Mouse (Mus musculus): ENCODE results near the gene Lin7b.
A peak's percentile ranks its signal among the peaks of the same experiment; 100 is the strongest.
"Not testable (repeated sequence)": the region's sequence is repeated elsewhere in the genome, so short reads cannot be mapped to it uniquely, and the experiment has no call there.

The Lin7b gene

GRCm38 (mm10) chr7:45395578-45396336 is 25.4 kb upstream of the Lin7b start, which contains the start of gene Snrnp70:
Gene Snrnp70, minus strand, starts transcription at chr7:45395742.
- peak; percentile 99 to 100 for DNase-seq (ENCODE audit: low spot score in 2 of 2)

- DNase-seq (ENCODE audit: low spot score in 2 of 2): peak in 1 of 2 experiments; percentile 26
Observed at GRCm38 (mm10) chr7:45395129-45395541, 24.8 kb upstream of the Lin7b start.

DNA sequence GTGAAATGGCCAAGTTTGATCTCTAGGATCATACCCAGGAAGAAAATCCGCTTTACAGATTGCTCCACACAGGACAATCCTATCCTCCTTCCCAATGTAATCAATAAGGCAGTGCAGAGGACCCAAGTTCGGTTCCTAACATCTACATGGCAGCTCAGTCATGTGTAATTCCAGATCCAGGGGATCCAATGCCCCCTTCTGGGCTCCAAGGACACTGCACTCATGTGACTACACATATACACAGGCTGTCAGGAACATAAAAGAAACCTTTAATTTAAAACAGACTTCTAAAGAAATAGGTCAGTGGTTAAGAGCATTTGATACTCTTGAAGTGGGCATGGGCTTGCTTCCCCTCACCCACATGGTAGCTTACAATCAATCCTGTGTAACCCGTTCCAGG is 15.7 kb upstream of the Lin7b start:
- no peak for DNase-seq (ENCODE audit: low spot score in 2 of 2)

GRCm38 (mm10) chr7:45376057-45376456 is 5.7 kb upstream of the Lin7b start:
- DNase-seq (ENCODE audit: low spot score in 2 of 2): no peak

- no peak for DNase-seq (ENCODE audit: low spot score in 2 of 2)
Observed at GRCm38 (mm10) chr7:45374620-45375019, 4.2 kb upstream of the Lin7b start.

- no peak for DNase-seq (ENCODE audit: low spot score in 2 of 2)
Observed at GRCm38 (mm10) chr7:45372371-45372770, 2.0 kb upstream of the Lin7b start.

DNA sequence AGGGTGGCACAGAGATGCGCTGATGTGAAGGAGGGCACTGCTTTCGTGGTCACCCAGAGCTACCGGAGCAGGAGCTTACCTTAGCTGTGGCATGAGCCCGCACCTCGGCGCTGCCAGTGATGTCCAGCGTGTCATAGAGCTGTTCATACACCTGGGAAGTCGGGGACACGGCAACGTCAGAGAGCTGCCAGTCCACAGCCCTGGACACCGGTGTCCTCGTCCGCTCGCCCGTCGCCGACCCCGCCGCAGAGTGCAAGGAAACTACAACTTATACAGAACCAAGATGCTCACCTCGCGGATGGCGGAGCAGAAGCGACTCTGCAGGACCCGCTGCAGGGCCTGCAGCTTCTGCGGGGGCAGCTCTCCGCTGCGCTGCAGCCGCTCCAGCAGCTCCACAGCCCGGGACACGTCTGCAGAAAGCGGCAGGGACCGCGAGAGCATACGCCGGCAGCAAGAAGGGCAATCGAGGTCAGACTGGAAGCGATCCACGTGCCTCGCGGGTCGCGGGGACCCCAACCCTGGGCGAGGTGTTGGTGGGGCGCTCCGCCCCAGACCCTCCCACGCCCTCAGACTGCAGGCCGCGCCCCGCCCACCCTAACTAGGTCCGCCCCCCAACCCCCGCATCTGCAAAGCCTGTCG is 428 bp downstream of the Lin7b start:
- DNase-seq (ENCODE audit: low spot score in 2 of 2): peak in 1 of 2 experiments; percentile 42

DNA sequence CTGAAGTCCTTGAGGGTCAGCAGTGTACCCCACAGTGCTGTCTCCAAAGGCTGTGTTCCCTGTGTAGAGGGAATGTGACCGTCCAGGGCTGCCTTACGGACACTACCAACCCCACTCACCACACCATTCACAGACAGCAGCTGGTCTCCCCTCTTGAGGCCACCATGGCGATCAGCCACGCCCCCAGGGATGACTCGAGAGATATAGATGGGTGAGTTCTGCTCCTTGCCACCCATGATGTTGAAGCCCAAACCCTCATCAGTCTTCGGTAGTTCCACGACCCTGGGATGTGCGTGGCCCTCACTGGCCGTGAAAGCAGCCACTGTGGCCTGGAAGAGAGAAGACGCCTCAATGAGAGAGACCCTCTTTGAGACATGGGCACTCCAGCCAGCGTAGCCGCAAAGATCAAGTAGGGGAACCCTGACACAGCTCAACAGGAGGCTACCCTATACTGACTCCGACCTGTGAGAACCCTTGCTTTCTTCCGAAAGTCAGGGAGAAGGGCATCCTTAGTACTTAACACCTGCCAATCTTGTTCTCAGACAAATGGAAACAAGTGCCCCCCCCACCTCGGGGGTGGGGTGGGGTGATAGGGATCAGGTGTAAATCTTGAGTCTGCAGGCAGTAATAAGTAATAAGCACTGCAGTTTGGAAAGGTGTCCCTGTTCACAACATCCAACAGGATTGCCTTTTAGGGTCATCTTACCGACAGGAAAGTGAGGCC is 1.2 kb downstream of the Lin7b start:
- peak in 1 of 2 experiments; percentile 24 for DNase-seq (ENCODE audit: low spot score in 2 of 2)

GRCm38 (mm10) chr7:45368178-45368577 is 2.2 kb downstream of the Lin7b start:
- DNase-seq (ENCODE audit: low spot score in 2 of 2): no peak

DNA sequence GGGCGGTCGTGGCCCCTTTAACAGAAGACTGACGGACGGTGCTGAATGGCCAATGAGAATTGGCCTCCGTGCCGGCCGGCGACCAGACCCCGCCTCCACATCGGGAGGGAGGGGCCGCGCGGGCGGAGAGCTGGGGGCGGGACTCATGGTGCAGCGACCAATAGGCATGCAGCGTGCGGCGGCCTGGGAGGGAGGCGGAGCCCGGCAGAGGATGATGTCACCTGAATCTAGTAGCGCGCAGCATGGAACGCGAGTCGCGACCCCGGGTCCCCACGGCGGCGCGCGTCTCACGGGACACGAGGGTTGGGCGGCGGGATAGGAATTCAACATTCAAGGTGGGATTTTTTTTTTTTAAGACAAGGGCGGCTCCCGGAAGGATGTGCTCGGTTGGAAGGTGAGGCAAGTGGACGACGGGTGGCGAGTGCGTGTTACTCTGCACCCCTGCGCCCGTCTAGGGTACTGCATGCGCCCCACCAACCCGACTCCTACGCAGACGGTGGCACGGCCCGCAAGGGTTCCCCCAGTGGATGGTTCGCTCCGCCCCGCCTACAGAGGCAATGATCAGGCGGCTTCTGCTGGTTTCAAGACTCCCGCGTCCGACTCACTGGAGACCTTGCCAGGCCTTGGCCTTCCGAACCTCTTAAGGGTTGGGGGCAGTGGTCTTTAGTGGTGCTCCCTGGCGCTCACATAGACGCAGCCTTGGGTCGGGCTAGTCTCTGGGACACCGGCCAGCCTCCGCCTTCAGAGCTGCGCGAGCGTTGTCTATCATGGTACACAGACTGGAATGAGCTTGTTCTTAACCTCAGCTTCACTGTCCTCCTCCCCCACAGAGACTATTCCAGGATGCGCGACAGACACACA is 3.1 kb downstream of the Lin7b start:
- DNase-seq (ENCODE audit: low spot score in 2 of 2): peak; percentile 97 to 98

DNA sequence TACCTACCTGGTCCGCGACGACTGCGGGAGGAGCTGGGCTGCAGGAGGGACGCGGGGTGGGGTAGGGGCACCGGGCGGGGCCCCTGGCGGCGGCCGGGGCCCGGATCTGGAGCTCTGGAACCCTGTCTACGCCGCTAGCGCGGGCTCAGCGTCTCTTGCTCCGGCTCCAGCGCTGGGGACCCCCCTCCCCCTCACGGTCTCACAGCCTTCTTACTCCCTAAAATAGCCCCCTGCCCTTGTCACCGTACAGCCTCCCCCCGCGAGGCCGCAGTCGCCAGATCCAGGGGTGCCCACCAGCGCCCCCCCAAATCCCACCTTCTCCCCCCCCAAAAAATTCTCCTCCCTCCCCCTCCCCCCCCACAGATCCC is 3.7 kb downstream of the Lin7b start, which contains the start of gene Ppfia3:
Gene Ppfia3 (minus strand): TSS at position 368 of the 368 bp plus-strand sequence.
- DNase-seq (ENCODE audit: low spot score in 2 of 2): peak in 1 of 2 experiments; percentile 44

DNA sequence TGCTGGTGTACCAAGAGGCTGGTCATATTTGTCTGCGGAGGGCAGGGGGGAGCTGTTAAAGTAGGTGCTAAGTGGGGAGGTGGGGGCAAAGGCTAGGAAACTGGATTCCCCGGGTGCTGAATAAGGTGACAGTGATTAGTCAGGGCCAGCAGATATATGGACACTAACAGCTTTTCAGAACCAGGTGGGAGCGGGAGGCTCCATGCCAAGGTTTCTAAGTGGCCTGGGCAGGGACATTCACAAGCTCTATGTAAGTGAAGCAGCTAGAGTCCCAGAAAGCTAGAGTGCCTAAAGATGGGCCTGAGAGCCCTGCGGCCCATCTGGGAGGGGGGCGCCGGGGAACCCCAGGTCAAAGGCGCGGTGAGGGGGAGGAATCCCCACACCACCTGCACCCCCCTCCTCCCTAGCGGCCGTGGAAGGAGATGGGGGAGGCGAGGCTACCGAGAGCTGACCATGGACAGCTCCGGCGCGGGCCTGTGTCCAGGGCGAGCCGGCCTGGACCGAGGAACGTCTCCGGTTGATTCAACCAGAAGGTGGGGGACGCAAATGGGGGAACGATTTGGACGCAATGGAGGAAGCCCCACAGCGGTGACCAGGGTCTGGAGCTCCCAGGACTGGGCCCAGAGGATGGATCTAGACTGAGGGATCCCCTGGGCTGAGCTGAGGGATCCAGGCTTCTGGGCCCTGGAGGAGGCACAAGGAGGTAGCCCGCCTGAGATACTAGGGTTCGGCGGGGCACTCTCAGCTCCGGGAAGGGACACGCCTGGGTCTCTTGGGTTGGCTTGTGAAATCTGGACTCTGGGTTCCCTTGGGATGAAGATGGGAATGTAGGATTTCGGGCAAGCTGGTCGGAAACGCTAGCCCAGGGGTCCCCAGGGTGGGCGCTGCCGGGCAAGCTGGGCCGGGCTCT is 4.4 kb downstream of the Lin7b start:
- DNase-seq (ENCODE audit: low spot score in 2 of 2): peak in 1 of 2 experiments; percentile 47

DNA sequence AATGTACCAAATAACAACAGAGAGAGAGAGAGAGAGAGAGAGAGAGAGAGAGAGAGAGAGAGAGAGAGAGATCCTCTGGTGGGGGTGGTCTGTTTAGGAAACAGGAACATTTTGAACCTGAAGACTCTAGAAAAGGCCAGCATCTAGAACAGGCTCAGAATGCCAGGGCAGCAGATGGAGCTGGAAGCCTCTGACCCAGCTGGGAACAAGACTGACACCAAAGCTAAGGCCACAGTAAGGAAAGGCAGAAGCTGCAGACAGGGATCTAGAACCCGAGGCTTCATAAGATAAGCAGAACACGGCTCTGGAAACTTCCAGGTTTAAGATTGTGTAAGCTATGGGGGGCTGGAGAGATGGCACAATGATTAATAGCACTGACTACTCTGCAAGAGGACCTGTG is 6.4 kb downstream of the Lin7b start:
- DNase-seq (ENCODE audit: low spot score in 2 of 2): no peak

- no peak for DNase-seq (ENCODE audit: low spot score in 2 of 2)
Observed at GRCm38 (mm10) chr7:45362801-45363200, 7.6 kb downstream of the Lin7b start.

GRCm38 (mm10) chr7:45361243-45361804 is 9.1 kb downstream of the Lin7b start:
- peak; percentile 72 to 85 for DNase-seq (ENCODE audit: low spot score in 2 of 2)

DNA sequence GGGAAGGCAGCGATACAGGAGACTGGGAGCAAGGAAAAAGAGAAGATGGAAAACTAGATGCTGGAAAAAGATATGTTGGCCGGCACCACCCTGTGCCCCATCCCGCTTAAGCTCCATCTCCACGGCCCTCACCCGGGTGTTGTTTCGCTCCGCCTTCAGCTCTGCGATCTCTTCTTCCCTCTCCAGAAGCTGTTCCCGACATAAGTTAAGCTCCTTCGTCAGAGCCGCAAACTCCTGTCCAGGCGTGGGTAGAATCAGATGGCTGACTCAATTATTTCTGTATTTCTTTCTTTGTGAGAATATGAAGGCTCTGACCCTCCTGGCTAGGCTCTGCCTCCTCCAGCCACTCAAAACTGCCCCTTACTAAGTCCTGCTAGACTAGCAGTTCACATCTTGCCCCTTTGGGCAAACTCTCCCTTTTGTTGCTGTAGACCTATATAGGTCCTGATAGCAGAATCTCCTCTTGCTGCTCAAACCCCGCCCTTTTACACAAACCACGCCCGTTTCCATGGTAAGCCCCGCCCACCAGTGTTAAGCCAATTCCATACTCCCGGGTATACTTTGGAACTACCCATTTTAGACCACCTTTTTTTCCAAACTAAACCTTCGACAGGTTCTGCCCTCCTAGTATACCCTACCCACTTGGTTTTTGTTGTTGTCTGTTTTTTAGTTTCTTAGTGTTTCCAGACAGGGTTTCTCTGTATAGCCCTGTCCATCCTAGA is 9.8 kb downstream of the Lin7b start:
- DNase-seq (ENCODE audit: low spot score in 2 of 2): no peak

- not testable (repeated sequence) for DNase-seq (ENCODE audit: low spot score in 2 of 2)
Observed at GRCm38 (mm10) chr7:45359081-45359480, 11.3 kb downstream of the Lin7b start.

DNA sequence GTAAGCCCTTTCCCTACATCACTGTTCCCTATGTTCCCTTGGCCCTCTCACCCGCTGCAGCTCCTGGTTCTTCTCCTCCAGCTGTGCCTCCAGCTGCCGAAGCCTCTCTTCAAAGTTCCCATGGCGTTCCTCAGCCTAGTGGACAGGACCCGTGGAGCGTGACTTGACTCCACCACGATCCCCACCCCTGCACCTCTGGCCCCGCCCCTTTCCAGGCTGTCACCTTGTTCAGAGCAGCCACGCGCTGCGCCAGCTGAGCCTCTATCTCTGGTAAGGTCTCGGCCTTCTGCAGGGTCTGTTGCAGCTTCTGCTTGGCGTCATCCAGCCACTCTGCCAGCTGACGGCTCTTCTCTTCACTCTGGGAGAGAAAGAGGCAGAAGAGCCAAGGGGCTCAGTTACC is 14.3 kb downstream of the Lin7b start:
- no peak for DNase-seq (ENCODE audit: low spot score in 2 of 2)

- DNase-seq (ENCODE audit: low spot score in 2 of 2): no peak
Observed at GRCm38 (mm10) chr7:45355318-45356020, 14.9 kb downstream of the Lin7b start.

All from left cerebral cortex, adult 9 months (tissue).